Mouse (Mus musculus) limb, embryonic 13.5 days (tissue): ENCODE measurements at regions not wholly inside any gene's neighbourhood (a gene's known extent, or its start where the extent isn't known, plus 50 kb on each side); places are given as distances from the start of the nearest gene placed in this dataset.

ENCODE experiments used
- ATAC-seq: fragments of 200-750 bp; cut with Nextera tagmentation; 2 replicates; pipeline ENCODE4 v1.8.0; 2017; ENCODE audit warnings: low read depth, moderate number of reproducible peaks, moderate TSS enrichment; ENCODE audit not compliant: low FRiP score
- H3K27ac ChIP-seq: fragments of 300-500 bp; sonication (generic); 2 replicates; pipeline ENCODE4 v1.5.1; 2015; ENCODE audit warnings: inconsistent platforms, mild to moderate bottlenecking, moderate library complexity
- H3K27me3 ChIP-seq: fragments of 300-500 bp; sonication (generic); 2 replicates; pipeline ENCODE4 v1.6.1; 2015; ENCODE audit warnings: mild to moderate bottlenecking, inconsistent platforms
- H3K36me3 ChIP-seq: fragments of 300-500 bp; sonication (generic); 2 replicates; pipeline ENCODE4 v1.6.1; 2015; ENCODE audit warnings: inconsistent platforms, mild to moderate bottlenecking, moderate library complexity
- H3K4me1 ChIP-seq: fragments of 300-500 bp; sonication (generic); 2 replicates; pipeline ENCODE4 v1.6.1; 2015; ENCODE audit warnings: inconsistent platforms
- H3K4me2 ChIP-seq: fragments of 300-500 bp; sonication (generic); replicated peaks from 2 replicates; pipeline ENCODE4 v1.6.1; 2015; ENCODE audit warnings: inconsistent platforms, mild to moderate bottlenecking, moderate library complexity
- H3K4me3 ChIP-seq: fragments of 300-500 bp; sonication (generic); 2 replicates; pipeline ENCODE4 v1.5.1; 2015; ENCODE audit warnings: moderate library complexity, mild to moderate bottlenecking, inconsistent platforms
- H3K9ac ChIP-seq: fragments of 300-500 bp; sonication (generic); 2 replicates; pipeline ENCODE4 v1.6.1; 2015; ENCODE audit warnings: mild to moderate bottlenecking, inconsistent platforms
- H3K9me3 ChIP-seq: fragments of 300-500 bp; sonication (generic); 2 replicates; pipeline ENCODE4 v1.6.1; 2016; ENCODE audit warnings: inconsistent platforms
- WGBS: fragments of 180-500 bp; shearing (Covaris S2); methylation state at CpG from one replicate; pipeline ENCODE4 v1.1.7; 2015; 5-methylcytosine and 5-hydroxymethylcytosine counted together

DNA sequence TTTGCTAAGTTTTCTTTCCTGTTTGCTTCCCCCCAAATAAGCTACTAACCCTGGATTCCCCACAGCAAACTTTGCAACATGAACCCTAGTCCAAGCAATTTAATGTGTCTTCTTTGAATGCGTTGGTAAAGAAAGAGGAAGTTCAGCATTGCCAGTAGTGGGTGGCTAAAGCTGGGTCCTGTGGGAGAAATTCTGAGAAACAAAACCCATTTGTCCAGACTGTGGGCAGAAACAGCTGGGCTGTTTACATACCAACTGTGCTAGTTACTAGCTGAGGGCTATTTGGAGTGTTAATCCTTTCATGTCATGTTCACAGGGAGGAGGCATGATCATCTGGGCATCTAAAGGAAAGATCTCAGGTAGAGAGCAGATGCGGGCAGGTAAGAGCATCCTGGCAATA lies 51.8 kb upstream of the 1190002N15Rik start:
- no peaks in the 10 kb centered on the region for H3K36me3 ChIP-seq
- no peak overlapping the region for H3K27ac ChIP-seq
- no peaks in the 10 kb centered on the region for H3K27me3 ChIP-seq
- no peak for ATAC-seq
- H3K9me3 ChIP-seq: no peaks in the 10 kb centered on the region; the same call in 1 of the 2 replicates
- no peaks in the 10 kb centered on the region for H3K4me1 ChIP-seq
- H3K4me2 ChIP-seq: no peak overlapping the region
- WGBS: 85% methylated on average over 2 of the region's 2 CpGs
- H3K4me3 ChIP-seq: no peak overlapping the region
- no peak overlapping the region for H3K9ac ChIP-seq

DNA sequence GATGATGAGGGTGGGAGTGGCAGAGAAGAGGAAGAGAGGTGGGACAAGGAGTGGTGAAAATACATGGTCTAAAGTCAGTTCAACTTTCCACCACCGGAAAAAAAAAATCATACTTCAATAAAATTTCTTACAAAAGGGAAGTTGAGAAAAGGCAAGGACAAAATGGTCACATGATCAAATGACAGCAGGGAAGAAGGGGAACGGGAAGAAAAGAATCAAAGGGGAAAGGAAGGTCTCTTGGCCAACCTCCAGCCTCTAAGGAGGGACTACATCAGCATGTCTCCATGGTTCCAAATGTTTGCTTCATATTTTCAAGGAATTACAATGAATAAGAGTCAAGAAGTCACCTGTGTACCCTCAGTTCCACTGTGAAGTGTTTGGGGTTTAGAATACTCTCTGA lies 64.7 kb upstream of the Slc9a9 start:
- Histone ChIP-seq H3K27ac (no peak overlapping the region), H3K36me3 (no peaks in the 10 kb centered on the region), H3K4me1 (peaks cover 25% of the 10 kb centered on the region), H3K4me3 (no peak overlapping the region), H3K9me3 (no peaks in the 10 kb centered on the region), H3K9ac (no peak overlapping the region), H3K27me3 (no peaks in the 10 kb centered on the region), H3K4me2 (no peak overlapping the region)
- 95% methylated on average over 2 of the region's 2 CpGs for WGBS
- no peak for ATAC-seq

DNA sequence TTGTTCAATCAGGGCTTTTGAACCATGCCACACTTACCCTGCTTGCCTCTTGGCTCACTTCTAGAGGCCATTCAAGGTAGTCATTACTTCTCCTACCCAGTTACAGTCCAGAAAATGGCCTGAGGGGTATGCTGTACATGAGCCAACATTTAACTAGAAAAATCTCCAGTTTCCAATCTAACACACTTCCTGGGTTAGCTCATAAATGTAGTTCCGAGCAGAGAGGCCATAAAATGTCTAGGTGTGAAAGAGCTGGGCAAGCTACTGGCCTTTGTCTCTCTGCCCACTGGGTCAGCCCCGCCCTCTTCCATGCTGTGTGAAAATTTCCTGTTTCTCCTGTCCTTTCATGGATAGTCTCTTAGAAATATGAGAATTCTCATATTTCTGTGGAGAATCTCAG lies 63.3 kb upstream of the Slc9a9 start:
- Histone ChIP-seq H3K4me2 (no peak overlapping the region), H3K9me3 (no peaks in the 10 kb centered on the region), H3K36me3 (no peaks in the 10 kb centered on the region), H3K9ac (no peak overlapping the region), H3K4me3 (no peak overlapping the region), H3K27me3 (no peaks in the 10 kb centered on the region), H3K4me1 (peaks cover 28% of the 10 kb centered on the region), H3K27ac (no peak overlapping the region)
- 39% methylated on average over 2 of the region's 2 CpGs for WGBS
- peak; percentile 81 for ATAC-seq

DNA sequence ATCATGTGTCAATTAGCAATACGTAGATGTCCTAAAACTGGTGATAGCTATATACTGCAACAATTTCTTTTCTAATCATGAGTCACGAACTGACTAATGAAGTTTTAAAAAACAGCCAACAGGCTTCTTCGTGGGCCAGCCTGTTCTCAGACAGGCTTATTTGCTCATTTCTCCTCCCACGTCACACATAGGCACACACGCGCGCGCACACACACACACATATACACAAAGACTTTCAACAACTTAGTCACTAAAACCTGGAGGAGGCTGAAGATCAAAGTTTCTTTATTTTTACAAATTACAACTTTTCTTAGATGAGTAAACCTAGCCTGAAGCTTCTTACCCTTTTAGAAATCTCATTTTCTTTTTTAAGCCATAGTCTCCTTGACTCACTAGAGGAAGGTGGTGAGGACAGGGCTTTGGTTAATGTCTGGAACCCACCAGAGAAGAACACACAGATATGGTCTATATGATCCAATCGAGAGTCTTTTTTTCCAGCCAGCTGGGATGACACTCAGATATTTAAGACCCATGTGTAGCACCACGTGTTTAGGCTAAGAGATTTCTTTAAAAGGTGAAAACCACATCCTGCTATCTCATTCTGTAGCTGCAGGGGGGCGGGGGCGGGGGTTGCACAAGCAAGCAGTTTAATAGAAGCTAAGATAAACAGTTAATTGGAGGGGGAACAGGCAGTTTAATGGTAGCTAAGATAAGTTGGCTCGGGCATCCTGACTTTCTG lies 62.5 kb upstream of the Slc9a9 start:
- H3K27me3 ChIP-seq: no peaks in the 10 kb centered on the region
- no peak overlapping the region for H3K4me2 ChIP-seq
- 62% methylated on average over 13 of the region's 13 CpGs for WGBS
- H3K36me3 ChIP-seq: no peaks in the 10 kb centered on the region
- H3K4me3 ChIP-seq: no peak overlapping the region
- no peaks in the 10 kb centered on the region for H3K9me3 ChIP-seq
- no peak overlapping the region for H3K9ac ChIP-seq
- no peak overlapping the region for H3K27ac ChIP-seq
- H3K4me1 ChIP-seq: peaks cover 28% of the 10 kb centered on the region
- no peak for ATAC-seq

DNA sequence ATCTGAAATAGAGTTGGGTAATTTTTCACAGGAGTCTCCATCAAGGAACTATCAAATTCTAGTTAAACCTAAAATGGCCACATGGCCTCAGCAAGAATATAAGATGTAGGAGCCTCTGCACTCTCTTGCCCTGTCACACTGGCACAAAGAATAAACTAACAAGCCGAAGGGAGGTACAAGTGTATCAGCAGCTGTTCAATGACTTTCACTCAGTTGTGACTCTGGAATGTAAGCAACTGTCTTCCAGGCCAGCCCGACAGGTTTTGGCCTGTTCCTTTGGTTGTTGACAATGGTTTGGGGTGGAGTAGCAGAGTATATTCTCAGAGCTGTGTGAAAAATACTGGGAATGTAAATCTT lies 62.0 kb upstream of the Slc9a9 start:
- 62% methylated on average over 2 of the region's 2 CpGs for whole genome bisulfite sequencing

DNA sequence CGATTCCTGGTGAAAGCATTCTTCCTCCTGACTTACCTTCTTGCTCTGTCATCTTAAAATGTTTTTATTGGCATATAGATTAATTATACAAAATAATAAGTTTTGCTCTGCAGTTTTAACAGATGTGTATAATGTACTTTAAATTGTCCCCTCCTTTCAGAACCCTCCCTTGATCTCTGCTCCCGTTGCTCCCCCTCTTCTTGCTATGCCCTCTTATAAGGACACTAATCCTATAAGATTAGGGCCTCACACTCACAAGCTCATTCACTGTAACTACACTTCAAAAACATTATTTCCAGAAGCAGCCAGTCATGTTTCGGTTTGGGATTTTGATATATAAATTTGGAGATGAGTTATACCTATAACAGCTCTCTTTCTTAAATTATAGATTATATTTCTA lies 59.6 kb upstream of the Slc9a9 start:
- Histone ChIP-seq H3K4me1 (peaks cover 28% of the 10 kb centered on the region), H3K9me3 (no peaks in the 10 kb centered on the region), H3K4me2 (no peak overlapping the region), H3K27ac (no peak overlapping the region), H3K27me3 (0 out of 2 replicates have a peak, but pooled peaks cover 3% of the 10 kb centered on the region), H3K4me3 (no peak overlapping the region), H3K9ac (no peak overlapping the region), H3K36me3 (no peaks in the 10 kb centered on the region)
- ATAC-seq: no peak
- 68% methylated on average over 3 of the region's 3 CpGs for WGBS

More for the DNA sequence above, 62.0 kb upstream of the Slc9a9 start:
- H3K9me3 ChIP-seq: no peaks in the 10 kb centered on the region
- no peak overlapping the region for H3K4me3 ChIP-seq
- no peak overlapping the region for H3K27ac ChIP-seq
- H3K4me2 ChIP-seq: no peak overlapping the region
- H3K27me3 ChIP-seq: no peaks in the 10 kb centered on the region
- H3K36me3 ChIP-seq: no peaks in the 10 kb centered on the region
- peaks cover 28% of the 10 kb centered on the region for H3K4me1 ChIP-seq
- ATAC-seq: peak; percentile 52
- H3K9ac ChIP-seq: no peak overlapping the region

DNA sequence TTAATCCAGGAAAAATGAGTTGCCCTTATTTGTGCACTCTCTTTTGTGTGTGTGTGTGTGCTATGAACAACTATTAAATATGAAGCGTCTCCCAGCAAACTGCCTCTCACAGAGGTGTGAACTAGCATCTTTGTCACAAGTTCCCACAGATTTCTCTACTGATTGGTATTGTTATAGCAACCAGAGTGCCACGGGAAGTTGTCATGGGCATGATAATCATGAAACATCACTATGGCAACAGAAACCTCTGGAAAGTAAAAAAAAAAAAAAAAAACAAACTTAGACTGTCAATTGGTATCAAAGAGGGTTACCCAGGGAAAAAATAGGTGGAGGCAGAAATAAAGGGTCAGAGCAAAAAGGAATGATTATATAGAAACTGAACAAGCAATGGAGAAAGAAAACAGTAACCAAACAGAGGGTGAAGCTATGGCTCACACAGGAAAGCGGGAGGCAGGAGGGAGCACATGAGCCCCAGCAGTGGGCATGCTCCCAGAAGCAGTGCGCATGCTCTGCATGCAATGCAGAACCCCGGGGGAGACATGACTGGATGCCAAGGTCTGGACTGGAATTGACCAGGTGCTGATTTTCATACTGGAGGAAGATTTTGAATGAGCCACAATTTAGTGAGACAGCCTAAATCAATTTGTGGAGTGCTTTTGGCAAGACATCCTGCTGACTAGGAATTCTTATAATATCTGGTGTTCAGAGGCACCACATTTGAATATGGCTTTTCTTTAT lies 58.9 kb upstream of the Slc9a9 start:
- no peak overlapping the region for H3K4me2 ChIP-seq
- H3K9ac ChIP-seq: no peak overlapping the region
- no peak overlapping the region for H3K27ac ChIP-seq
- H3K4me1 ChIP-seq: peaks cover 21% of the 10 kb centered on the region
- no peak overlapping the region for H3K4me3 ChIP-seq
- no peak for ATAC-seq
- no peaks in the 10 kb centered on the region for H3K9me3 ChIP-seq
- WGBS: 70% methylated on average over 5 of the region's 5 CpGs
- 0 out of 2 replicates have a peak, but pooled peaks cover 3% of the 10 kb centered on the region for H3K27me3 ChIP-seq
- H3K36me3 ChIP-seq: no peaks in the 10 kb centered on the region

DNA sequence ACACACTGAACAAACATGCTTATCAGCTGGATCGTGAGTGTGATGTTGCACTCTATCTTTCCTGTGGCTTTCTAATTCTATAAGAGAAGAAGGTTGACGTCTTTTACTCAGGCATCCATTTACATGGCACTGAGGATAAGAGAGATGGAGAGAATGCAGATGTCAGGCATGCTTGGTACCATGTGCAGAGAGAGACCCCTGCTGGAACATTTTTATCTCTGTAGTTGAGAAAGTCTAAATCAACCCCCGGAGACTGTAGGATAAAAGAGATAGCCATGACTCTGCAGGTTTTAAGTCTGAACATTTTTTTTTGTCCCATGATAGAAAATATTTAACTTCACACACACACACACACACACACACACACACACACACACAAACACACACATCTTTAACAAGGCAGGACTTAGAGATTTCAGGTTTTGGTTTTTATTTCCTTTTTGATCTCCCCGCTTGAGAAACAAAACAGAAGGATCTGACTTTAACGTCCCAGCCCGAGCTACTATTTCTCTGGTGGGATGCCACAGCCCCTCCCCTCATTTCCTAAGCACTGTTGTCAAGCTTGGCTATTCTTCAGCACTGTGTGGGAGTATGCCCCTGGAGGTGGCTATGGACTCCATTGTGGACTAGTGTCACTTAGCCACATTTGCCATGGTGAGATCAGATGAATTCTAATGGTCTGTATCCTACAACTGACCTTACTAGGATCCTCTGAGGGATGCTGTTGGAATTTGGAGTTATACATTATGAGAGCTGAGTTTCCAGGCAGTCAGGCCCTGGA lies 55.6 kb upstream of the Slc9a9 start:
- WGBS: 50% methylated on average over 6 of the region's 6 CpGs
- H3K9ac ChIP-seq: no peak overlapping the region
- 0 out of 2 replicates have a peak, but pooled peaks cover 3% of the 10 kb centered on the region for H3K27me3 ChIP-seq
- H3K4me1 ChIP-seq: peaks cover 13% of the 10 kb centered on the region
- H3K9me3 ChIP-seq: no peaks in the 10 kb centered on the region
- H3K27ac ChIP-seq: no peak overlapping the region
- no peak overlapping the region for H3K4me2 ChIP-seq
- no peak overlapping the region for H3K4me3 ChIP-seq
- no peaks in the 10 kb centered on the region for H3K36me3 ChIP-seq
- peak; percentile 66; the same call in 1 of the 2 replicates for ATAC-seq

DNA sequence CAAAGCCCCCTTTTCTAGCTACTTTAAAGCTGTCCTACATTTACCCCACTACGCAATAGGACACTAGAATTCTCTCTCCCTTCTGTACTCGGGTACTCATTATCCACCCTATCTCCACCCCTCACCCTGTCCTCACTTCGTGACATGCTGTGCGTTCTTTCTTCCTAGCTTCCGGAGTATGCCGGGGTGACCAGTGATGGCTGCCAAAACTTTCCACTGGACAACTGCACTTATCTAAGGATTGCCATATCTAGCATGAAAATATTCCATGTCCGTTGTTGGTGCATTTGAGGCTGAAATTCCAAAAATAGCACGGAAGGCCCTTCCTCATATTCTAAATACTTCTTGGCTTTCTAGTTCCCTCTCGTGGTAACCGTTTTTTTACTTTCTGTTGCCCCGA lies 54.5 kb upstream of the Slc9a9 start:
- Histone ChIP-seq H3K27me3 (0 out of 2 replicates have a peak, but pooled peaks cover 3% of the 10 kb centered on the region), H3K9me3 (no peaks in the 10 kb centered on the region), H3K27ac (no peak overlapping the region), H3K4me3 (no peak overlapping the region), H3K9ac (no peak overlapping the region), H3K36me3 (no peaks in the 10 kb centered on the region), H3K4me1 (peaks cover 13% of the 10 kb centered on the region), H3K4me2 (no peak overlapping the region)
- no peak for ATAC-seq
- 84% methylated on average over 11 of the region's 11 CpGs for WGBS

DNA sequence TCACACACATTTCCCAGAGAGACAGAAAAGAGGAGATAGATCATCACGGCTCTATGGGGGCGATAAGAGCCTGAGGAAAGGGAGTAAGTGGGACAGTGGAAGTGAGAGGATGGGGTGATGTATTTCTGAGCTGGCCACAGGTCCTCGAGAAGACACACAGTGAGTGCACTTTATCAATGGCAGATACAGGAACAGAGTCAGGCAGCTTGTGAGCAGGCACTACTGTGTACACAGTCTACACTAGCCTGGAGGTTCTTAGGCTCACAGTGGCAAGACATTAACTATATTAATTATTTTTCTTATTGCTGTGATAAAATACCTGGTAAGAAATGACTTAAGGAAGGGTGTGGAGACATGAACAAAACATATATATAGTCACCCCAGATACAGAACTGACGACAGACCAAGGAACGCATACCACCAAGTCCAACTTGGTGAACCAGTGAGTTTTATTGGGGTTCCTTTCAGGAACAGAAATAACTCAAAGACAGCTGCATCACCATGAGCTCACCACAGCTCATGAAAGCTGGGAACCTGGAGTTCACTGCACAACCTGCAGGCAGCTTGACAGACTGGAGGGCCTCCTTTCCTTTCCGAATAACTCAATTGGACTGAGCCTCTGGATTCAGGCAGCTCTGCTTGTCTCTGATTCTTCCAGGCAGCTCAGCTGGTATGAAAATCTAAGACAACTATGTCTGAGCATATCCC lies 51.5 kb upstream of the Slc9a9 start:
- ATAC-seq: no peak
- 0 out of 2 replicates have a peak, but pooled peaks cover 3% of the 10 kb centered on the region for H3K27me3 ChIP-seq
- no peak overlapping the region for H3K9ac ChIP-seq
- no peak overlapping the region for H3K4me2 ChIP-seq
- no peak overlapping the region for H3K27ac ChIP-seq
- H3K4me3 ChIP-seq: no peak overlapping the region
- H3K9me3 ChIP-seq: no peaks in the 10 kb centered on the region
- 80% methylated on average over 6 of the region's 6 CpGs for WGBS
- no peaks in the 10 kb centered on the region for H3K36me3 ChIP-seq
- peaks cover 10% of the 10 kb centered on the region for H3K4me1 ChIP-seq
